Mouse (Mus musculus): ENCODE results near the gene Atxn7l1. TPM values are rescaled to one million over a fixed set of nuclear protein-coding genes. Genes with fewer than 3 reads are reported as not detected.

Atxn7l1 gene
- total RNA-seq, 1 experiment = 3.9 TPM

DNA sequence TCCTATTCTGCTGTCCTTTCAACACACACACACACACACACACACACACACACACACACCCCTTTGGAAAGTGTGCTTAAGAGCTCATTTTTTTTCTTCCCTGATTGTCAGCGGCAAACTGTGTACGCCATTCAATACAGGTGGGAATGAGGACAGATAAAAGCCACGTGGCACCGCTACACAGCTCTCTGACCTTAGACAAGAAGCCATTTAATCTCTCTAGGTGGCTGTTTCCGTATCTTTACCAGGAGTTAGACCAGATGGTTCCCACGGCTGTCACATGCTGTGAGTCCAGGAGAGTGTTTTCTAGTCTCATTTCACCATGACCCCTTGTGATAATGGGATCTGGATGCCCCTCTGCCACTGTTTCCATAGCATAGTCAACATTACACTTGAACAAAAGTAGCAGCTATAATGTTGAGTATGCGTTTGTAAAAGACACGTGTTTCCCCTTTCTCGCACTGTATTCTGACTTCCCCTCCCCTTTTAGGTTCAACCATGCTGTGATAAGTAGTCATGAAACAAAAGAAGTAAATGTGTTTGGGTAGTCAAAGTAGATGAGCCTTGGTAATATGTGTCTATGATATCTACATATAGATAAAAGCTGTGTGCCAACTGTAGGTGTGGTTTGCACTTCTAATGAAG, 70.8 kb downstream of the Atxn7l1 start:
- H3K27ac ChIP-seq (ENCODE audit: insufficient read depth, low read depth, low read length, poor library complexity, severe bottlenecking) = no peak overlapping the region
- H3K4me1 ChIP-seq (ENCODE audit: control insufficient read depth in 2 of 2, insufficient read depth in 2 of 2, low read length in 2 of 2, poor library complexity in 1 of 2) = peaks cover 0 to 10% of the 10 kb centered on the region in 2 experiments; a peak in 3 of 4 replicates
- no peak for DNase-seq (ENCODE audit: low read depth, low spot score)
- no peaks in the 10 kb centered on the region for H3K9me3 ChIP-seq (ENCODE audit: control insufficient read depth, insufficient read depth, low read depth, low read length)
- H3K36me3 ChIP-seq (ENCODE audit: control insufficient read depth, insufficient read depth, low read length, poor library complexity, severe bottlenecking) = no peaks in the 10 kb centered on the region
- H3K4me3 ChIP-seq (ENCODE audit: insufficient read depth in 1 of 2, low read depth in 1 of 2, low read length in 2 of 2, poor library complexity in 1 of 2, severe bottlenecking in 1 of 2) = no peak overlapping the region
- no peak overlapping the region for H3K9ac ChIP-seq (ENCODE audit: insufficient read depth, low read depth, low read length, poor library complexity, severe bottlenecking)
- in situ Hi-C loops (cut with MboI; ENCODE audit: low sequenced_read_pairs in 2 of 2, unreplicated experiment in 2 of 2) = no loop called here
- TF ChIP-seq CHD2 (IDR thresholded peaks at IDR 0.05; ENCODE audit: low read depth, low read length) (no peak), ZNF384 (IDR thresholded peaks at IDR 0.05; ENCODE audit: low read depth, low read length) (no peak), HCFC1 (IDR thresholded peaks at IDR 0.05; ENCODE audit: borderline replicate concordance, insufficient read depth, low read length) (no peak), MAFK (IDR thresholded peaks at IDR 0.05; ENCODE audit: insufficient read depth, low read depth, low read length) (no peak)

DNA sequence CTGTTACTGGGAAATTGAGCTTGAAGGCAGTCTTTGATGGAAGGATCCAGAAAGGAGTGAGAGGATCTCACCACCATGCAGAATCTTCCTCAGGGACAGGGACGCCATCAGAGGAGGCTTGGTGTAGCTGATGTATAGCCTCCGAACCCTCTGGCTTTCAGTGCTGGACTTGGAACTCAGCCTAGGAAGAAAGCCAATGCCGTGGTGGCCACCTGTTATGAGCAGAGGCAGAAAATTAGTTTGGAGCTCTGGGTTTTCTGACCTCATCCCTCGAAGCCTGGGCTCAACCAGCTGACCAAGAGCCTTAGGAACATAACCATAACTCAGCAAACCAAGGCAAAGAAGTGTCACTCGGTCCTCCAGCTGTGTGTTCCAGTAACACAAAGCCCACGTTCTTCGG, 71.9 kb downstream of the Atxn7l1 start:
- no peak for DNase-seq (ENCODE audit: low read depth, low spot score)
- no peak overlapping the region for H3K9ac ChIP-seq (ENCODE audit: insufficient read depth, low read depth, low read length, poor library complexity, severe bottlenecking)
- no peaks in the 10 kb centered on the region for H3K9me3 ChIP-seq (ENCODE audit: control insufficient read depth, insufficient read depth, low read depth, low read length)
- TF ChIP-seq HCFC1 (IDR thresholded peaks at IDR 0.05; ENCODE audit: borderline replicate concordance, insufficient read depth, low read length) = no peak
- no peak for TF ChIP-seq MAFK (IDR thresholded peaks at IDR 0.05; ENCODE audit: insufficient read depth, low read depth, low read length)
- no peak overlapping the region for H3K27ac ChIP-seq (ENCODE audit: insufficient read depth, low read depth, low read length, poor library complexity, severe bottlenecking)
- in situ Hi-C loops (cut with MboI; ENCODE audit: low sequenced_read_pairs in 2 of 2, unreplicated experiment in 2 of 2) = no loop called here
- H3K36me3 ChIP-seq (ENCODE audit: control insufficient read depth, insufficient read depth, low read length, poor library complexity, severe bottlenecking) = no peaks in the 10 kb centered on the region
- no peak overlapping the region for H3K4me3 ChIP-seq (ENCODE audit: insufficient read depth in 1 of 2, low read depth in 1 of 2, low read length in 2 of 2, poor library complexity in 1 of 2, severe bottlenecking in 1 of 2)
- peaks cover under 1 to 12% of the 10 kb centered on the region in 2 experiments for H3K4me1 ChIP-seq (ENCODE audit: control insufficient read depth in 2 of 2, insufficient read depth in 2 of 2, low read length in 2 of 2, poor library complexity in 1 of 2)

DNA sequence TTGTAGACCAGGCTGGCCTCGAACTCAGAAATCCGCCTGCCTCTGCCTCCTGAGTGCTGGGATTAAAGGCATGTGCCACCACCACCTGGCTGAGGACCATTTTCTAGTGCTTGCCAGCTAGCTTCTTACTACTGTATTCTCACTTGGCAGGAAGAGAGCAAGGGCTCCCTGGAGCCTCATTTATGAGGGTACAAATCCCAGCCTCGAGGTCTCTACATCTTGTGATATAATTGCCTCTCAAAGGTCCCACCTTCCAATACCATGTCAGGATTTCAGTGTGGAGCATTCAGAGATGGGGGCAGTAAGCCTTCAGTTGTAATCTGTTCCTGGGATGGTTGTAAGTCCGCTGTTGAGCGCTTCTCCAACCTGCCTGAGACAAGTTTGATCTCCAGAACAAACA, 72.6 kb downstream of the Atxn7l1 start:
- H3K4me3 ChIP-seq (ENCODE audit: insufficient read depth in 1 of 2, low read depth in 1 of 2, low read length in 2 of 2, poor library complexity in 1 of 2, severe bottlenecking in 1 of 2) = no peak overlapping the region
- H3K36me3 ChIP-seq (ENCODE audit: control insufficient read depth, insufficient read depth, low read length, poor library complexity, severe bottlenecking) = no peaks in the 10 kb centered on the region
- H3K4me1 ChIP-seq (ENCODE audit: control insufficient read depth in 2 of 2, insufficient read depth in 2 of 2, low read length in 2 of 2, poor library complexity in 1 of 2) = peaks cover 3 to 15% of the 10 kb centered on the region in 2 experiments
- no peak for DNase-seq (ENCODE audit: low read depth, low spot score)
- no peak overlapping the region for H3K9ac ChIP-seq (ENCODE audit: insufficient read depth, low read depth, low read length, poor library complexity, severe bottlenecking)
- no peaks in the 10 kb centered on the region for H3K9me3 ChIP-seq (ENCODE audit: control insufficient read depth, insufficient read depth, low read depth, low read length)
- no peak for TF ChIP-seq CHD2 (IDR thresholded peaks at IDR 0.05; ENCODE audit: low read depth, low read length)
- no peak for TF ChIP-seq ZC3H11A (IDR thresholded peaks at IDR 0.05; ENCODE audit: borderline replicate concordance, low read depth, low read length)
- TF ChIP-seq ZNF384 (IDR thresholded peaks at IDR 0.05; ENCODE audit: low read depth, low read length) = no peak
- no peak for TF ChIP-seq MAFK (IDR thresholded peaks at IDR 0.05; ENCODE audit: insufficient read depth, low read depth, low read length)
- TF ChIP-seq HCFC1 (IDR thresholded peaks at IDR 0.05; ENCODE audit: borderline replicate concordance, insufficient read depth, low read length) = no peak
- in situ Hi-C loops (cut with MboI; ENCODE audit: low sequenced_read_pairs in 2 of 2, unreplicated experiment in 2 of 2) = no loop called here
- H3K27ac ChIP-seq (ENCODE audit: insufficient read depth, low read depth, low read length, poor library complexity, severe bottlenecking) = no peak overlapping the region

GRCm38 (mm10) chr12:33220509-33221051, 73.1 kb downstream of the Atxn7l1 start:
- Histone ChIP-seq H3K4me3 (ENCODE audit: insufficient read depth in 1 of 2, low read depth in 1 of 2, low read length in 2 of 2, poor library complexity in 1 of 2, severe bottlenecking in 1 of 2) (no peak overlapping the region), H3K9ac (ENCODE audit: insufficient read depth, low read depth, low read length, poor library complexity, severe bottlenecking) (no peak overlapping the region), H3K36me3 (ENCODE audit: control insufficient read depth, insufficient read depth, low read length, poor library complexity, severe bottlenecking) (no peaks in the 10 kb centered on the region), H3K4me1 (ENCODE audit: control insufficient read depth in 2 of 2, insufficient read depth in 2 of 2, low read length in 2 of 2, poor library complexity in 1 of 2) (peaks cover 3 to 20% of the 10 kb centered on the region in 2 experiments), H3K9me3 (ENCODE audit: control insufficient read depth, insufficient read depth, low read depth, low read length) (no peaks in the 10 kb centered on the region), H3K27ac (ENCODE audit: insufficient read depth, low read depth, low read length, poor library complexity, severe bottlenecking) (no peak overlapping the region)
- TF ChIP-seq ZNF384 (IDR thresholded peaks at IDR 0.05; ENCODE audit: low read depth, low read length) = no peak
- in situ Hi-C loops (cut with MboI; ENCODE audit: low sequenced_read_pairs in 2 of 2, unreplicated experiment in 2 of 2) = no loop called here
- peak; percentile 45 for DNase-seq (ENCODE audit: low read depth, low spot score)

DNA sequence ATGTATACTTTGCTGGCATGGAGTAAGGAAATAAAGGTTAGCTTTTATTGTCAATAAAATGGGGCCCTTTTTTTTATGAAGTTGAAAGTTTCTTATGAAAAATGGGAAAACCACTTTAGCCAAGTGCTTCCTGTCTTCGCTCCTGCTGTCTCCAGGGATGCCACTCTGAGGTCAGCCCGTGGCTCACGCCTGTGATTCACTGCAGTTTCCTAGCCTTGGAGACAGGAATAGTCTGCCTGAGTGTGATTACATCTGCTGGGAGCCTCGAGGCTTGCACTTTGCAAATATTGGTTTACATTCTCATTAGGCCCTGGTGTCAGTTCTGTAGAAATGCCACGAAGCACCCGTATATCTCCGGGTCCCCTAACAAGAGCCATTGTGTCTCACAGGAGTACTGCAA, 74.7 kb downstream of the Atxn7l1 start:
- Histone ChIP-seq H3K4me3 (ENCODE audit: insufficient read depth in 1 of 2, low read depth in 1 of 2, low read length in 2 of 2, poor library complexity in 1 of 2, severe bottlenecking in 1 of 2) (no peak overlapping the region), H3K9ac (ENCODE audit: insufficient read depth, low read depth, low read length, poor library complexity, severe bottlenecking) (no peak overlapping the region), H3K27ac (ENCODE audit: insufficient read depth, low read depth, low read length, poor library complexity, severe bottlenecking) (no peak overlapping the region), H3K36me3 (ENCODE audit: control insufficient read depth, insufficient read depth, low read length, poor library complexity, severe bottlenecking) (no peaks in the 10 kb centered on the region), H3K4me1 (ENCODE audit: control insufficient read depth in 2 of 2, insufficient read depth in 2 of 2, low read length in 2 of 2, poor library complexity in 1 of 2) (peaks cover 3 to 17% of the 10 kb centered on the region in 2 experiments), H3K9me3 (ENCODE audit: control insufficient read depth, insufficient read depth, low read depth, low read length) (no peaks in the 10 kb centered on the region)
- DNase-seq (ENCODE audit: low read depth, low spot score) = no peak
- TF ChIP-seq CHD2 (IDR thresholded peaks at IDR 0.05; ENCODE audit: low read depth, low read length) (no peak), MAFK (IDR thresholded peaks at IDR 0.05; ENCODE audit: insufficient read depth, low read depth, low read length) (no peak), ZNF384 (IDR thresholded peaks at IDR 0.05; ENCODE audit: low read depth, low read length) (no peak), ZC3H11A (IDR thresholded peaks at IDR 0.05; ENCODE audit: borderline replicate concordance, low read depth, low read length) (no peak), HCFC1 (IDR thresholded peaks at IDR 0.05; ENCODE audit: borderline replicate concordance, insufficient read depth, low read length) (no peak)
- in situ Hi-C loops (cut with MboI; ENCODE audit: low sequenced_read_pairs in 2 of 2, unreplicated experiment in 2 of 2) = no loop called here
